Mouse (Mus musculus) embryonic stem cell, embryonic (primary cell): ENCODE measurements around the gene Pelo.

Experiments
- CTCF ChIA-PET, 4 experiments: fragments of 300-600 bp in 2 of 4; fragments of 350-600 bp in 2 of 4; sonication (Branson Sonifier 250); formaldehyde crosslinking; loops; one replicate each; lab custom pipeline; 2022; ENCODE audit warnings: inconsistent platforms in 2 of 4; lab: Charles Lee
- POLR2A ChIA-PET, 4 experiments: fragments of 300-600 bp in 2 of 4; fragments of 350-600 bp in 2 of 4; sonication (Branson Sonifier 250); formaldehyde crosslinking; loops; one replicate each; lab custom pipeline; 2022; ENCODE audit warnings: antibody characterized with exemption in 4 of 4, inconsistent platforms in 1 of 4; lab: Charles Lee

Gene Pelo

GRCm38 (mm10) chr13:115090069-115090976, at the start of gene Pelo:
Gene Pelo (minus strand): TSS chr13:115090186.
- ChIA-PET CTCF (interaction anchor here in 1 of 4 experiments (0.6 kb wide), 1 partner anchor 86 kb away, joined by 3 read pairs; no protein-coding TSS in a partner anchor), POLR2A (interaction anchor here in 3 of 4 experiments (0.6 to 2.0 kb wide), 11 partner anchors 10 to 837 kb away, joined by 3 to 7 read pairs (median 3); no protein-coding TSS in a partner anchor)

DNA sequence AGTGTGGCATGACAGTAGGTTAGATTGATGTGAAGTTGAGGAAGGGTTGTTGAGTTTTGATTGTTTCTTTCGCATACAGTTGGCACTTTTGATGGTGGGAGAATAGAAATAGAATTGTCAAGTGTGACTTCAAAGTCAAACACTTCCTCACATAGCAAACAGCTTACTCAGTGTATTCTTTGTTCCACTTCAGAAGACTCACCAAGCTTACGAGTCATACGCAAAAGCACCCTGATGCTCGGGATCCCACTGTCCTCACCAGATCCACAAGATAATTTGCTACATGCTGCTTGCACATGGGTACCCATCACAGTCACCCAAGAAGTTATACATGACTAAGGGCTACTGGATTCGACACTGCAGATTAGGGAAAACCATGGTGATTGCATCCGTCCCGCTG, 48.5 kb upstream of the Pelo start:
- ChIA-PET CTCF (no interaction called here), POLR2A (no interaction called here)

DNA sequence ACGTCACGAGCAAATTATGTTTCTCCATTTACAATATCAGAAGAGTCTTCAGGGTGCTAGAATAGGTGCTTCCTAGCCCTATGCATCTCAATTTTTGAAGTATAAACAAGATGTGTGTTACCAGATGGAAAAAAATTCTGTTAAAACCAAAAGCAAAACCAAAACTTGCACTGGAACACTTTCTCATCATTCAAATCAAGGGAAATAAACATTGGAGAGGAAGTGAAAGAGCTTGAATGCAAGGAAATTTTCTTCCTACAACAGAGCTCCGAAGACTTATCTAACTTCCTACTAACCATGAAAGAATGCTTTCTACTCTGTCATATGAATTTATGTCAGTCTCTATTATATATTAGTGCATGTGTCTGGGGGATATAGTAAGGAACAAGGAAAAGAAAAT, 46.8 kb upstream of the Pelo start:
- POLR2A ChIA-PET: no interaction called here
- CTCF ChIA-PET: no interaction called here

DNA sequence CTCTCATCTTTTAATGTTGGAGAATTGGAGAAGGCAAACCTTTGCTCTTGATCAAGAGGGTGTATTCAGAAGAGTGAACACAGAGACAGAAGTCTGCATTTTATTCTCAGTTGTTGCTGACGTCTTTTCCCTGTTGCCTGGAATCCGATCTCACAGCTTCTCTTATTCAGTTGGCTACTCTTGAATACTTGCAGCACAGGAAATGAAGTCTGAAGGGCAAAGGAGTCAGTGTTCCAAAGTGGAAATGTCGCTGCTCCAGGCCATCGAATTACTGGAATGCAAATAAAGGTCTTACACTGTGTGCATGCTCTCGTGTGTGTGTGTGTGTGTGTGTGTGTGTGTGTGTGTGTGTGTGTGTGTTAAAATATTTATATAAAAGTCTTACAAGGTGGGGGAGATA, 42.4 kb upstream of the Pelo start:
- CTCF ChIA-PET: no interaction called here
- POLR2A ChIA-PET: no interaction called here

DNA sequence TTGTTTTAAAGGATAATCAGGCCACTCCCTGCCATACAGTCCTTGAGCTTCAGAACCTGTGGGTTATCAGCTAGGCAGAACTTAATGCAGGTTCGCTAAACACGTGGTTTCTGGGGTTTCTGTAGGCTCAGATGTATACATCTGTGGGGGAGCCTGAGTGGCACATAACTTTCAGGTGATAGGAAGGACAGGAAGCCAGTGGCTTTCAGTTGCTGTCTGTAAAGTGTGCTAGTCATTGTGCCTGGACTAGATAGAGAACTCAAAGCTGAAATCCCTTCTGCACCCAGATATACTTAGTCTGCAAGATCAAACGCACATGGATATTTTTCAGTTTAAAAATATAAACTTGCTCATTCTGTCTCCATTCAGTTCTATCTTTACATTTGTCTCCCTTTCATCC, 41.4 kb upstream of the Pelo start:
- POLR2A ChIA-PET: no interaction called here
- CTCF ChIA-PET: interaction anchor here in 1 of 4 experiments (0.6 kb wide), 2 partner anchors 9 to 145 kb away, joined by 3 to 5 read pairs; no protein-coding TSS in a partner anchor

DNA sequence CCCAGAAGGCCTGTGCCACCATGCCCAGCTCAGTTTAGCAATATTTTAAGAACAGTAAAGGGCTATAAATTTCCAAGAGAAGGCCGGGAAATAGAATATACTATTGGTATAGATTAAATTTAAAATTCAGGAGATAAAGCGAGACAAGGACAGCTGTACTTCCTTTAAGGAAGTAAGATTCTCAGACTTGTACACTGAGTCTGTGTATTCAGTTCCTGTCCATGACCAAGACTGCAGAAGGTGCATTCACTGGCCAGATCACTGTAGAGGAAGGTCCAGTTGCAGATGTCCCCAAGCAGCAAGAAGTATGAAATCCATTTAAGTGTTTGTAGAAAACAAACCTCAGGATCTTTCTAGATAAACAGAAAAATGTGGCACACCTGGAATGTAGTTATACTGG, 40.0 kb upstream of the Pelo start:
- ChIA-PET CTCF (interaction anchor here in 1 of 4 experiments (0.6 kb wide), 1 partner anchor 1863 kb away, joined by 3 read pairs; no protein-coding TSS in a partner anchor), POLR2A (no interaction called here)

DNA sequence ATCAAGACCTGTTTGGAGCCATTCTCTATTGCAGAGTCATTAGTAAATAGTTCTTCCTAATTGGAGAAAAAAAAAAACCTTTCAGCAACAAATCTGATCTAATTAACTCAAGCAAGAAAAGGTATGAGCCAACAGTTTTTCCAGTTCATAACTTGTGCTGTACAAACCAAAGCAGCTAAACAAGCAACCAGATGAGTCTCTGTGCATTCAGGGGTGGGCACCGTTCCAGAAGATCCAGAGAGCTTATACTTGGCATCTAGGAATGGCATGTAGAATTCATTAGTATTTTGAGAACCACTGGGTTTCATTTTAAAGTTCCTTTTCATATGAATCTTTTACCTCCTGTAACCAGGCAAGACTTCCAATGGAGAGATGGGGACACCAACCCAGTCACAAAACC, 37.8 kb upstream of the Pelo start:
- CTCF ChIA-PET: no interaction called here
- POLR2A ChIA-PET: no interaction called here

DNA sequence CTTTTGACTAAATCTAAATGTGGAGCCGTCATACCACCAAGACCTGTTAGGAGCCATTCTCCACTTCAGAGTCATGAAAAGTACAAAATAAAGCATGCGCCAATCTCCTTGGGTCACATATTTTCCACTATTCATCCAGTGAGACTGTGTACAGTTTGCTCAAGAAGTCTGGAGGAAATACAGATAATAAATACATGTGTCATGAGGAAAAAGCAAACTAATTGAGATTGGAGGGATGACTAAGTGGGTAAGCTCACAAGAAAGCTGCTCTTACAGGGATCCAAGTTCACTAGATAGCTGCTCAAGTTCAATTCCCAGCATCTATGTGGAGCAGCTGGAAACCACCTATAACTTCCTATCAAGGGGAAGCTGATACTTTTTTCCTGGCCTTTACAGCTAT, 36.5 kb upstream of the Pelo start:
- POLR2A ChIA-PET: no interaction called here
- CTCF ChIA-PET: interaction anchor here in 1 of 4 experiments (1.0 kb wide), 1 partner anchor 9 kb away, joined by 3 read pairs; no protein-coding TSS in a partner anchor

GRCm38 (mm10) chr13:115125130-115125529, 35.1 kb upstream of the Pelo start:
- ChIA-PET POLR2A (no interaction called here), CTCF (interaction anchor here in 1 of 4 experiments (0.7 kb wide), 1 partner anchor 1064 kb away, joined by 4 read pairs; no protein-coding TSS in a partner anchor)

DNA sequence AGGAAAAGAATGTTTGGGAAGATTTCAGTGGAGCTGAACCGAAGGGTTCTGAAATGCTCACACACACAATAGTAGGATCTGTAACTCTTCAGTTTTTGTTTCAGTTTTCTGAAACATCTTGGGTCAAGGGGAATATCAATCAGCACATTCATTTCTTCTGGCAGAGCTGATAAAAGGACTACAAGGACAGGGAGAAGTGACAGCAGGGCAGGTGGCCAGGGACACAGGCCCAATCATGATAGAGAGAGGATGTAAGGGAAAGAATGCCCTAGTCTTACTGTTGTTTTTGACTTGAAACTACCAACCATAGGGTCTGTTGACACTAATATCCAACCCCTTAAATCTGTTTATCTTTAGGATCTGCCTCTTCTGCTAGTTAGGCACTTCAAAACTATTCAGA, 34.5 kb upstream of the Pelo start:
- ChIA-PET POLR2A (no interaction called here), CTCF (no interaction called here)

GRCm38 (mm10) chr13:115118756-115119155, 28.8 kb upstream of the Pelo start:
- POLR2A ChIA-PET: interaction anchor here in 2 of 4 experiments (0.9 to 1.2 kb wide), 2 partner anchors 12 to 28 kb away, joined by 3 to 4 read pairs; partner anchors contain the start of gene Pelo (in 1 of the 2)
- CTCF ChIA-PET: interaction anchor here in 1 of 4 experiments (0.6 kb wide), 1 partner anchor 9 kb away, joined by 5 read pairs; no protein-coding TSS in a partner anchor

DNA sequence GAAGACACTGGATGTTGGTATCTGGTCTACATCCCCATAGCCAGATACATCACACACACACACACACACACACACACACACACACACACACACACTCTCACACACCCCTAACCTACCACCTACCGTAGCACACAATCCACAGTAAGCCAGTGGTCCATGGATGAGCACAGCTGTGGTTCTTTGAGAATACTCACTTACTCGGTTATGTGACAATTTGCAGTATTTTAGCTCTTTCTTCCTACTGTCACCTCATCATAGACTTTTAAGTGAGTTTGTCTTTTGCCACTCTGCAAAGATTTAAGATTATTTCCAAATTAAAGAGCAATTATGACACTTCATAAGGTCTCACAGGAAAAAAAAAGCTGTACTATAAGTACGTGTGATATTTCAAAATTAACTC, 28.2 kb upstream of the Pelo start:
- POLR2A ChIA-PET: interaction anchor here in 2 of 4 experiments (0.7 to 1.2 kb wide), 4 partner anchors 11 to 54 kb away, joined by 3 to 4 read pairs (median 3); partner anchors contain the start of gene Pelo (in 1 of the 2)
- CTCF ChIA-PET: no interaction called here

GRCm38 (mm10) chr13:115116930-115117621, 27.1 kb upstream of the Pelo start:
- CTCF ChIA-PET: interaction anchor here in 1 of 4 experiments (0.6 to 1.0 kb wide), 2 partner anchors 10 to 17 kb away, joined by 3 read pairs; no protein-coding TSS in a partner anchor
- POLR2A ChIA-PET: interaction anchor here in 1 of 4 experiments (0.7 kb wide), 1 partner anchor 53 kb away, joined by 3 read pairs; no protein-coding TSS in a partner anchor

GRCm38 (mm10) chr13:115109628-115110027, 19.6 kb upstream of the Pelo start:
- POLR2A ChIA-PET: interaction anchor here in 1 of 4 experiments (1.5 kb wide), 1 partner anchor 19 kb away, joined by 3 read pairs; the partner anchor contains the start of gene Pelo
- CTCF ChIA-PET: no interaction called here

DNA sequence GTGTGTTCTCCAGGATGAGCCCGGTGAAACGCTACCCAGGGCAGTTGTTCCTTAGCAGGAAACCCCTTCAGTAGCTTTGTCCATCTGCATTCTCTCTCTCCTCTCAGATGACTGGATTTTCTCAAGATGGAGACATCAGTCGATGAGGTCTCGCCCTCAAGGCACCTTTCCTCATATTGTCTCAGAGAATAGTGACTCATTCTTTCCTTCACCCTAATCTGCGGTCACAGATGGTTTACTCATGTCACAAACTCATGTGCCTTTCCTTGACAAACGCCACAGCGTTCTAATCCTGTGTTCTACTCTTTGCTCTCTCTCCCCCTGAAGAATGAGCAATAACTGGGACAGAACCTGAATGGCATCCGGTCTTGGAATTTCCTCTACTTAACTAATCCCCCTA, 17.4 kb upstream of the Pelo start:
- POLR2A ChIA-PET: interaction anchor here in 1 of 4 experiments (1.2 kb wide), 1 partner anchor 11 kb away, joined by 3 read pairs; no protein-coding TSS in a partner anchor

DNA sequence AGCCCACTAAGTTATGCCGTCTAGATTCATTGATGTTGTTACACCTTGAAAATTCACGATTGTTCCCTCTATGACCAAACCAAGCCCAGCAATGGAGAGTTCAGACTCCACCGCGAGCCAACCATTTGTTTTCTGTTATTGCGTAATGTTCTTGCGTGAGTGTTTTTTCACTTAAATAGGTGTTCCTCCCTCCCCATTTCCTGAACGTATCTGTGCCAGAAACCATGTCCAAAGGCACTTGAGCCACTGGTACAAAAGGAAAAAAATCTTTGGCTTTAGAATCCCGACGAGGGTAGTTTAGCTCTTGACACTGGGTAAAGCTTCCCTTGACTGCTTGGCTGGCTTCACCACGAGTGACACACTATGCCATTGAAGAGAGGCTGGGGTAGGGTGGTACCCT, 16.2 kb upstream of the Pelo start:
- ChIA-PET POLR2A (interaction anchor here in 1 of 4 experiments (1.2 kb wide), 1 partner anchor 12 kb away, joined by 3 read pairs; no protein-coding TSS in a partner anchor), CTCF (no interaction called here)

More for the DNA sequence above, 17.4 kb upstream of the Pelo start:
- CTCF ChIA-PET: no interaction called here

GRCm38 (mm10) chr13:115102754-115103153, 12.8 kb upstream of the Pelo start:
- ChIA-PET CTCF (no interaction called here), POLR2A (no interaction called here)

DNA sequence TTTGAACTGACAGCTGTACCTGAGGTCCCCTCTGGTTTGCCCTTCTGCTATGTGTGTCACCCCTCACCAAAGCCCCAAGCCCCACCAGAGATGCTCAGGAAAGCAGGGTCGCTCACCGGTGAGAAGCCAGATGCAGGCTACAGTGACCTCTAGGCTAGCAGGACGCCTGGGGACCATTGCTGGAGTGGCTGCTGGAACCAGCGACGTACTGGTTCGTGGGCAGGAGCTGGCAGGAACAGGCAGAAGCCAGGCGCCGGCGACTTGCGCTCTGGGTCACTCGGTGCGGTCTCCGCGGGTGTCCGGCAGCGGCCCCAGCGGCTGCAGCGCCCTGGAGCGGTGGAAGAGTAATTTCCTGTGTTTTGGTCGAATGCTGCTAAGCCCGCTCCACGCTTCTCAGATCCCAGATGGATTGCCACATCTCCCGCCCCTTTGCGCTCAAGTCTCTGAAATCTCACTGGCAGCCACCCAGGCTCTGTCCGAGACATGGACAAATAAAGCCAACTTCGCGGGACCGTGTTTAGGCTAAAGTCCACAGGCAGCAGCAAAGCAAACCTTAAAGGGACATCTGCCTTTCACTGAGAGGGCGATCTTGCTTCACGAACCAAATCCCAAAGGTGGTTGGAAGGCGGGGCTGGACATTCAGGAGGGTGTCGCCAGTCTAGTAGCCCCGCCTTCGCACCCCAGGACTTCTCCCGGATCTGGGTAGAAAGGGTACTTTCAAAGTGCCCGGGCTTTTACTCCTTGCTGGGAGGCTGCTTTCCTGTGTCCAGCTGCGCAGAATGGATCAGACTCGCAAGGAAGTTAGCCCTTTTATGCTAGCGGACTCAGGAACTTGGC, 11.6 kb upstream of the Pelo start, which contains the start of the genes Gm49395 and Itga1:
Gene Gm49395 (minus strand): TSS at position 567 of the 837 bp plus-strand sequence.
Gene Itga1 (minus strand): TSS at position 610 of the 837 bp plus-strand sequence.
- POLR2A ChIA-PET: interaction anchor here in 2 of 4 experiments (0.6 to 1.6 kb wide), 3 partner anchors 11 to 75 kb away, joined by 3 to 7 read pairs (median 4); partner anchors contain the start of gene Pelo (in 1 of the 2)

More for the DNA sequence above, 11.6 kb upstream of the Pelo start, which contains the start of the genes Gm49395 and Itga1:
- CTCF ChIA-PET: no interaction called here
